Mouse (Mus musculus): ENCODE measurements at regions not wholly inside any gene's neighbourhood (a gene's known extent, or its start where the extent isn't known, plus 50 kb on each side); places are given as distances from the start of the nearest gene placed in this dataset.

GRCm38 (mm10) chr16:19834128-19834527 is 74.1 kb downstream of the B3gnt5 start:
- in situ Hi-C loops (cut with MboI) = no loop called here

GRCm38 (mm10) chr16:19834750-19835149 is 74.7 kb downstream of the B3gnt5 start:
- in situ Hi-C loops (cut with MboI) = no loop called here

GRCm38 (mm10) chr16:19839831-19840230 is 79.8 kb downstream of the B3gnt5 start:
- in situ Hi-C loops (cut with MboI) = loop anchor here (5.0 kb wide), 1 partner anchor 113 kb away; no protein-coding TSS in a partner anchor

- in situ Hi-C loops (cut with MboI) = loop anchor here (5.0 kb wide), 1 partner anchor 115 kb away; no protein-coding TSS in a partner anchor
Measured at GRCm38 (mm10) chr16:19842346-19843025, 82.5 kb downstream of the B3gnt5 start.

- in situ Hi-C loops (cut with MboI) = loop anchor here (5.0 kb wide), 1 partner anchor 116 kb away; no protein-coding TSS in a partner anchor
Measured at GRCm38 (mm10) chr16:19843738-19844137, 83.7 kb downstream of the B3gnt5 start.

GRCm38 (mm10) chr16:19848395-19848794 is 88.4 kb downstream of the B3gnt5 start:
- in situ Hi-C loops (cut with MboI) = no loop called here

- in situ Hi-C loops (cut with MboI) = no loop called here
Measured at GRCm38 (mm10) chr16:19865306-19865705, 105.3 kb downstream of the B3gnt5 start.

- in situ Hi-C loops (cut with MboI) = no loop called here
Measured at GRCm38 (mm10) chr16:19865931-19866330, 105.9 kb downstream of the B3gnt5 start.

- in situ Hi-C loops (cut with MboI) = no loop called here
Measured at GRCm38 (mm10) chr16:19869425-19869824, 109.4 kb downstream of the B3gnt5 start.

- in situ Hi-C loops (cut with MboI) = no loop called here
Measured at GRCm38 (mm10) chr16:19876861-19877554, 105.8 kb downstream of the Klhl6 start.

GRCm38 (mm10) chr16:19882961-19883360 is 99.9 kb downstream of the Klhl6 start:
- in situ Hi-C loops (cut with MboI) = no loop called here

GRCm38 (mm10) chr16:19883776-19884513 is 98.9 kb downstream of the Klhl6 start:
- in situ Hi-C loops (cut with MboI) = no loop called here

GRCm38 (mm10) chr16:19884535-19884934 is 98.3 kb downstream of the Klhl6 start:
- in situ Hi-C loops (cut with MboI) = no loop called here

GRCm38 (mm10) chr16:19886596-19886995 is 96.2 kb downstream of the Klhl6 start:
- in situ Hi-C loops (cut with MboI) = no loop called here

- in situ Hi-C loops (cut with MboI) = no loop called here
Measured at GRCm38 (mm10) chr16:19889576-19889975, 93.3 kb downstream of the Klhl6 start.

GRCm38 (mm10) chr16:19891441-19891840 is 91.4 kb downstream of the Klhl6 start:
- in situ Hi-C loops (cut with MboI) = no loop called here

GRCm38 (mm10) chr16:19894435-19894994 is 88.3 kb downstream of the Klhl6 start:
- in situ Hi-C loops (cut with MboI) = no loop called here

All from mature B cell (primary cell).